Mouse (Mus musculus): ENCODE data around the gene Egfem1.

GRCm38 (mm10) chr3:29176991-29177390 is 95.2 kb downstream of the Egfem1 start:
- TF ChIP-seq CTCF (conservative IDR thresholded peaks at IDR 0.05; ENCODE audit: low read length) (no peak), POU5F1 (IDR thresholded peaks at IDR 0.05; ENCODE audit: borderline replicate concordance, low read length) (no peak), NANOG (IDR thresholded peaks at IDR 0.05; ENCODE audit: borderline replicate concordance, low read length) (no peak)

Data from E14TG2a.4 (cell line).